Mouse (Mus musculus): ENCODE data around the gene Igfbp5. TPM values are rescaled to one million over a fixed set of nuclear protein-coding genes. Genes with fewer than 3 reads are reported as not detected.

Gene Igfbp5
- polyA plus RNA-seq, 1 experiment from 2014 or later, result 89.8 TPM

GRCm38 (mm10) chr1:72867346-72867745 is 7.3 kb downstream of the Igfbp5 start:
- no peaks in the 10 kb centered on the region for H3K9me3 ChIP-seq
- no peak overlapping the region for H3K4me2 ChIP-seq
- no peak overlapping the region for H3K9ac ChIP-seq
- H3K36me3 ChIP-seq, result no peaks in the 10 kb centered on the region
- no peak for ATAC-seq (ENCODE audit: insufficient read depth, low FRiP score, low read depth)
- no peaks in the 10 kb centered on the region for H3K27me3 ChIP-seq (replicated peaks)
- peaks cover 24% of the 10 kb centered on the region; the same call in 1 of the 2 replicates for H3K4me1 ChIP-seq
- WGBS, result 44% methylated on average over 1 of the region's 1 CpGs
- H3K4me3 ChIP-seq (replicated peaks), result no peak overlapping the region
- no peak overlapping the region for H3K27ac ChIP-seq

- no peaks in the 10 kb centered on the region for H3K9me3 ChIP-seq
- WGBS, result 64% methylated on average over 5 of the region's 5 CpGs
- no peak overlapping the region for H3K4me2 ChIP-seq
- H3K4me3 ChIP-seq (replicated peaks), result no peak overlapping the region
- no peak overlapping the region for H3K27ac ChIP-seq
- peaks cover 24% of the 10 kb centered on the region; the same call in 1 of the 2 replicates for H3K4me1 ChIP-seq
- ATAC-seq (ENCODE audit: insufficient read depth, low FRiP score, low read depth), result no peak
- H3K36me3 ChIP-seq, result no peaks in the 10 kb centered on the region
- H3K9ac ChIP-seq, result no peak overlapping the region
- no peaks in the 10 kb centered on the region for H3K27me3 ChIP-seq (replicated peaks)
These were observed 8.3 kb downstream of the Igfbp5 start for GRCm38 (mm10) chr1:72866417-72866816.

GRCm38 (mm10) chr1:72865900-72866299 is 8.8 kb downstream of the Igfbp5 start:
- Histone ChIP-seq H3K9me3 (no peaks in the 10 kb centered on the region), H3K4me3 (replicated peaks) (no peak overlapping the region), H3K27ac (no peak overlapping the region), H3K9ac (no peak overlapping the region), H3K27me3 (replicated peaks) (no peaks in the 10 kb centered on the region), H3K4me1 (peaks cover 23% of the 10 kb centered on the region; the same call in 1 of the 2 replicates), H3K4me2 (no peak overlapping the region), H3K36me3 (no peaks in the 10 kb centered on the region)
- ATAC-seq (ENCODE audit: insufficient read depth, low FRiP score, low read depth), result no peak
- WGBS, result 27% methylated on average over 5 of the region's 6 CpGs

- 83% methylated on average over 3 of the region's 3 CpGs for WGBS
- Histone ChIP-seq H3K9ac (no peak overlapping the region), H3K27me3 (replicated peaks) (no peaks in the 10 kb centered on the region), H3K4me3 (replicated peaks) (no peak overlapping the region), H3K27ac (no peak overlapping the region), H3K4me1 (peaks cover 9% of the 10 kb centered on the region; the same call in 1 of the 2 replicates), H3K4me2 (no peak overlapping the region), H3K36me3 (peaks cover 5% of the 10 kb centered on the region; the same call in 1 of the 2 replicates), H3K9me3 (no peaks in the 10 kb centered on the region)
- ATAC-seq (ENCODE audit: insufficient read depth, low FRiP score, low read depth), result no peak
These were observed 10.4 kb downstream of the Igfbp5 start for GRCm38 (mm10) chr1:72864272-72864671.

GRCm38 (mm10) chr1:72863692-72864091 is 11.0 kb downstream of the Igfbp5 start:
- WGBS, result 80% methylated on average over 8 of the region's 8 CpGs
- H3K9ac ChIP-seq, result no peak overlapping the region
- no peak for ATAC-seq (ENCODE audit: insufficient read depth, low FRiP score, low read depth)
- no peak overlapping the region for H3K4me2 ChIP-seq
- peaks cover 5% of the 10 kb centered on the region; the same call in 1 of the 2 replicates for H3K36me3 ChIP-seq
- no peak overlapping the region for H3K4me3 ChIP-seq (replicated peaks)
- no peak overlapping the region for H3K27ac ChIP-seq
- peaks cover 4% of the 10 kb centered on the region; the same call in 1 of the 2 replicates for H3K4me1 ChIP-seq
- no peaks in the 10 kb centered on the region for H3K9me3 ChIP-seq
- no peaks in the 10 kb centered on the region for H3K27me3 ChIP-seq (replicated peaks)

- Histone ChIP-seq H3K4me1 (peaks cover under 1% of the 10 kb centered on the region; the same call in 1 of the 2 replicates), H3K36me3 (peaks cover 8% of the 10 kb centered on the region; the same call in 1 of the 2 replicates), H3K27ac (no peak overlapping the region), H3K9me3 (no peaks in the 10 kb centered on the region), H3K27me3 (replicated peaks) (no peaks in the 10 kb centered on the region), H3K4me3 (replicated peaks) (no peak overlapping the region), H3K4me2 (no peak overlapping the region), H3K9ac (no peak overlapping the region)
- WGBS, result 86% methylated on average over 21 of the region's 21 CpGs
- ATAC-seq (ENCODE audit: insufficient read depth, low FRiP score, low read depth), result no peak
These were observed 12.4 kb downstream of the Igfbp5 start for GRCm38 (mm10) chr1:72862248-72862647.

GRCm38 (mm10) chr1:72861702-72862101 is 13.0 kb downstream of the Igfbp5 start:
- Histone ChIP-seq H3K36me3 (peaks cover 8% of the 10 kb centered on the region; the same call in 1 of the 2 replicates), H3K9ac (no peak overlapping the region), H3K4me3 (replicated peaks) (no peak overlapping the region), H3K9me3 (no peaks in the 10 kb centered on the region), H3K27ac (no peak overlapping the region), H3K4me2 (no peak overlapping the region), H3K4me1 (no peaks in the 10 kb centered on the region), H3K27me3 (replicated peaks) (no peaks in the 10 kb centered on the region)
- 64% methylated on average over 2 of the region's 2 CpGs for WGBS
- ATAC-seq (ENCODE audit: insufficient read depth, low FRiP score, low read depth), result no peak

GRCm38 (mm10) chr1:72860502-72860901 is 14.2 kb downstream of the Igfbp5 start:
- 76% methylated on average over 2 of the region's 2 CpGs for WGBS
- no peak for ATAC-seq (ENCODE audit: insufficient read depth, low FRiP score, low read depth)
- no peak overlapping the region for H3K4me3 ChIP-seq (replicated peaks)
- H3K36me3 ChIP-seq, result peaks cover 8% of the 10 kb centered on the region; the same call in 1 of the 2 replicates
- no peak overlapping the region for H3K9ac ChIP-seq
- H3K4me2 ChIP-seq, result no peak overlapping the region
- no peak overlapping the region for H3K27ac ChIP-seq
- no peaks in the 10 kb centered on the region for H3K9me3 ChIP-seq
- no peaks in the 10 kb centered on the region for H3K4me1 ChIP-seq
- H3K27me3 ChIP-seq (replicated peaks), result no peaks in the 10 kb centered on the region

- ATAC-seq (ENCODE audit: insufficient read depth, low FRiP score, low read depth), result no peak
- H3K27ac ChIP-seq, result no peak overlapping the region
- H3K27me3 ChIP-seq (replicated peaks), result no peaks in the 10 kb centered on the region
- 96% methylated on average over 9 of the region's 9 CpGs for WGBS
- H3K4me3 ChIP-seq (replicated peaks), result no peak overlapping the region
- peaks cover 8% of the 10 kb centered on the region; the same call in 1 of the 2 replicates for H3K36me3 ChIP-seq
- no peaks in the 10 kb centered on the region for H3K9me3 ChIP-seq
- no peak overlapping the region for H3K4me2 ChIP-seq
- H3K4me1 ChIP-seq, result no peaks in the 10 kb centered on the region
- H3K9ac ChIP-seq, result no peak overlapping the region
These were observed 14.7 kb downstream of the Igfbp5 start for GRCm38 (mm10) chr1:72859963-72860362.

GRCm38 (mm10) chr1:72858874-72859273 is 15.8 kb downstream of the Igfbp5 start:
- Histone ChIP-seq H3K4me1 (peaks cover 6% of the 10 kb centered on the region; the same call in 1 of the 2 replicates), H3K27ac (no peak overlapping the region), H3K27me3 (replicated peaks) (no peaks in the 10 kb centered on the region), H3K9me3 (no peaks in the 10 kb centered on the region), H3K36me3 (peaks cover 8% of the 10 kb centered on the region; the same call in 1 of the 2 replicates), H3K9ac (no peak overlapping the region), H3K4me2 (no peak overlapping the region), H3K4me3 (replicated peaks) (no peak overlapping the region)
- 69% methylated on average over 5 of the region's 5 CpGs for WGBS
- no peak for ATAC-seq (ENCODE audit: insufficient read depth, low FRiP score, low read depth)

- Histone ChIP-seq H3K4me3 (replicated peaks) (no peak overlapping the region), H3K27ac (no peak overlapping the region), H3K4me1 (peaks cover 7% of the 10 kb centered on the region; the same call in 1 of the 2 replicates), H3K9ac (no peak overlapping the region), H3K36me3 (peaks cover 8% of the 10 kb centered on the region; the same call in 1 of the 2 replicates), H3K4me2 (no peak overlapping the region), H3K27me3 (replicated peaks) (no peaks in the 10 kb centered on the region), H3K9me3 (no peaks in the 10 kb centered on the region)
- WGBS, result 82% methylated on average over 9 of the region's 9 CpGs
- ATAC-seq (ENCODE audit: insufficient read depth, low FRiP score, low read depth), result no peak
These were observed 16.4 kb downstream of the Igfbp5 start for GRCm38 (mm10) chr1:72858286-72858685.

GRCm38 (mm10) chr1:72857631-72858030 is 17.1 kb downstream of the Igfbp5 start:
- H3K4me1 ChIP-seq, result peaks cover 7% of the 10 kb centered on the region; the same call in 1 of the 2 replicates
- no peak for ATAC-seq (ENCODE audit: insufficient read depth, low FRiP score, low read depth)
- peaks cover 9% of the 10 kb centered on the region; the same call in 1 of the 2 replicates for H3K36me3 ChIP-seq
- 66% methylated on average over 5 of the region's 5 CpGs for WGBS
- no peaks in the 10 kb centered on the region for H3K27me3 ChIP-seq (replicated peaks)
- H3K9me3 ChIP-seq, result no peaks in the 10 kb centered on the region
- no peak overlapping the region for H3K4me3 ChIP-seq (replicated peaks)
- no peak overlapping the region for H3K27ac ChIP-seq
- no peak overlapping the region for H3K9ac ChIP-seq
- H3K4me2 ChIP-seq, result no peak overlapping the region

Measured in stomach, embryonic 15.5 days (tissue).